Mouse (Mus musculus) B cell, adult (primary cell): ENCODE measurements around the gene Anapc1. TPM values are rescaled to one million over a fixed set of nuclear protein-coding genes. Genes with fewer than 3 reads are reported as not detected.

Experiments
- total RNA-seq: library from RNA; stranded (reverse); gene quantifications from 4 replicates; pipeline ENCODE4 v1.2.4, GENCODE M21; 2023; ENCODE audit not compliant: inconsistent age

Gene Anapc1
- total RNA-seq, result 118 to 134 TPM (median 126 TPM) in 4 replicates

DNA sequence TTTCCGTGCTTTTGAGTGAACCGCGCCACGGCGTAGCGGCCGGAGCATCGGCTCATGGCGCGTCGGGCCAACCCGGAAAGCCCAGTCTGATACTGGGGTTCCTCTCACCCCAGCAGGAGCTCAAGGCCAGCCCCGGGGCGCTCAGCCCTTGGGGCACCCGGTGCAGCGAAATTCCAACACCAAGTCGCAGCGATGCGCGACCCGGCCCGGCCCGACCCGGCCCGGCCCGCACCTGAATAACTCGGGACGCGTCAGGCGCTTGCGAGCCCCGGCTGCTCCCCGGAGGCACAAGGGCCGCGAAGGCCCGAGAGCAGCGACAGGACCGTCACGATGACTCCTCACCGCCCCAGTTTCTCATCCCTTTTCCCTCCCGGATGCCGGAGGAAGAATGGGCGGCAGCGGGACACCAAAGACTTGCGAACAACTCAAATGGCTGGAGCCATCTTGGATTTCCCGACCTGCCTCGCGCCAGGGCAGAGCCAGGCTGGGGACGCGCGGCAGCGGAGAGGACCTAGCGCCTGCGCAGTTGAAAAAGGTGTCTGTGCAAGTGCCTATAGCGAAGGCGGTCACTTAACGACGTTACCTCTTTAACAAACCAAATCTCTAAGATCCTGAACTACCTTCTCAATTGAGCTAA, at the start of gene Anapc1:
TSS of gene Anapc1 (minus strand) at position 471 of the 637 bp plus-strand sequence.

GRCm38 (mm10) chr2:128698693-128699181, 11.5 kb upstream of the Anapc1 start, which contains the start of gene Mertk:
Gene Mertk, plus strand, starts transcription at chr2:128698956.

DNA sequence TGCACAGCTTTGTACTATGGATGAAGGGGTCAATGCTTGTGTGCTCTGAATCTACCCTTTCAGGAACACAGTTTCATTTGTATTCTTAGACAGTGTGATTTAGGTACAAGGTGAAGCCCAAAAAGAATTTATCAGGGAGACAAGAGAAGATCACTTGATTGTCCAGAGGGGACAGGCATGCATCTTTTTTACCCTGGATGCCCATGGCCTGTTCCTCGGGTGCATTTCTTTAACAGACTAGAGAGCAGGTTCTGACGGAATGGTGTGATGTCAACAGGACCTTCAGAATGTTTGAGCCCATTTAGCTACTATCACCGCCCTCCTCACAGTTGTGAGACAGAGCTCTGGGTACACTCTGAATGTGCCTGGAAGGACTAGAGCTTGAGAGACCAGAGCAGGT, 96.3 kb downstream of the Anapc1 start, which contains the start of gene Spdye4c:
TSS of gene Spdye4c (plus strand) at position 301 of the 400 bp plus-strand sequence.

Other genes starting within 250 kb of the Anapc1 start
- gene Spdye4c, start 96.2 kb downstream of the Anapc1 start, total RNA-seq, result not detected in 4 replicates
- 0.60 to 1.3 TPM (median 1.2 TPM) in 4 replicates for gene Mertk, start 11.6 kb upstream of the Anapc1 start, total RNA-seq
- 32.3 to 45.5 TPM (median 37.0 TPM) in 4 replicates for gene Tmem87b, start 130.7 kb upstream of the Anapc1 start, total RNA-seq
- gene Fbln7, start 175.6 kb upstream of the Anapc1 start, total RNA-seq, result not detected in 4 replicates